Mouse (Mus musculus): ENCODE data around the gene Olfr341.

- TF ChIP-seq CTCF (IDR thresholded peaks at IDR 0.05; ENCODE audit: extremely low read depth, insufficient read depth, low read length) (no peak), POLR2A (IDR thresholded peaks at IDR 0.05; ENCODE audit: extremely low read depth, insufficient read depth, low read length) (no peak)
Observed at GRCm38 (mm10) chr2:36482368-36482767, at the start of gene Olfr341.
